Mouse (Mus musculus): Measurements from ENCODE around the gene Scn1b. TPM values are rescaled to one million over a fixed set of nuclear protein-coding genes. Genes with fewer than 3 reads are reported as not detected.
A peak's percentile ranks its signal among the peaks of the same experiment; 100 is the strongest.

The Scn1b gene
- polyA plus RNA-seq, 1 experiment from 2014 or later: 18.7 TPM

DNA sequence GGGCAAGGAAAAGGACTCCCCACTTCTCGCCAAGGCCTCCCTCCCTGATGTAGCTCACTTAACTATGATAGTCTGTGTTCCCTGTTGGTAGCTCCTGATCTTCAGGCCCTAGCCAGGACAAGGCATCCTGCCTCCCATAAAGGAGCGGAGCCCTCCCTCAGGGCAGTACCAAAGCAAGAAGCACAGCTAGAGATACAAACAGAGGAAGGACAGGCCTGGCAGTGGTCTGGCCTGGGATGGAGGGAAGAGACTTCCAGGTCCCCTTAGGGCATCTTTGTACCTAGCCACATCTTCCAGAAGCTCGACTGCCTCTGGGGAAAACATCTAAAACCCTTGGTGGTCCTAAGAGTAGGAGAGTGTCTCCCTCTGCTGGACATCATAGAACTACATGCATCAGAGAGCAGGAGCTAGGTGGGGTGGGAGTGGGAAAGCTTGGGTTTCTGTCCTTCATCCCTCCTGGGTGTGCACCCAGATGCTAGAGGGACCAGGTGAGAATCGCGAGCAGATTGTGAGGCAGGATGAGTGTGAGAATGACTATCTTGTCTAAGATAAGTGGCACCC, 48.8 kb downstream of the Scn1b start:
- 41% methylated on average over 5 of the region's 5 CpGs for WGBS
- H3K4me1 ChIP-seq (replicated peaks): no peaks in the 10 kb centered on the region
- H3K27ac ChIP-seq (replicated peaks): no peak overlapping the region
- no peak overlapping the region for H3K9ac ChIP-seq
- H3K27me3 ChIP-seq: no peaks in the 10 kb centered on the region
- ATAC-seq (ENCODE audit: low FRiP score, low read depth): no peak
- H3K4me2 ChIP-seq: no peak overlapping the region
- no peaks in the 10 kb centered on the region for H3K9me3 ChIP-seq
- H3K36me3 ChIP-seq: no peaks in the 10 kb centered on the region
- H3K4me3 ChIP-seq: no peak overlapping the region

DNA sequence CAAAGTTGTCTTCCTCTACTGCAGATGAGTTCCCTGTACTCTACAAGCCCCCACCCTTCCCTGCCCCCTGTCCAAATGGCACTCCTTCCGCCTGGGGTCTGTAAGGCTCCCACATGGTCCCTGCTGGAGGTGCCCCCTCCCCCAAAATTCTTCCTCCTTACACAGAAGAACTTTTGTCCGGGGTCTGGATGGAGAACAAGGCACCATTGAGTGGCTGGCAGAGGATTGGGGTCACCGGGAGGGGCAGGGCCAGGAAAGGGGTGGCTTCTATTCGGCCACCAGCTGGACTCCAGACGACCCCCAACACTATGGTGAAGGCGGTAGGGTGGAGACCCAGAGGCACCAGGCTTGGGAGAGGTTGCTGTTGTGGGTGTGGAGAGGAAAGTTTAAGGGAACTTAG, 49.3 kb downstream of the Scn1b start:
- Histone ChIP-seq H3K4me1 (replicated peaks) (no peaks in the 10 kb centered on the region), H3K9ac (no peak overlapping the region), H3K27me3 (no peaks in the 10 kb centered on the region), H3K9me3 (no peaks in the 10 kb centered on the region), H3K4me3 (no peak overlapping the region), H3K27ac (replicated peaks) (no peak overlapping the region), H3K4me2 (no peak overlapping the region), H3K36me3 (no peaks in the 10 kb centered on the region)
- ATAC-seq (ENCODE audit: low FRiP score, low read depth): peak; percentile 68; the same call in 1 of the 2 replicates
- 45% methylated on average over 6 of the region's 6 CpGs for WGBS

DNA sequence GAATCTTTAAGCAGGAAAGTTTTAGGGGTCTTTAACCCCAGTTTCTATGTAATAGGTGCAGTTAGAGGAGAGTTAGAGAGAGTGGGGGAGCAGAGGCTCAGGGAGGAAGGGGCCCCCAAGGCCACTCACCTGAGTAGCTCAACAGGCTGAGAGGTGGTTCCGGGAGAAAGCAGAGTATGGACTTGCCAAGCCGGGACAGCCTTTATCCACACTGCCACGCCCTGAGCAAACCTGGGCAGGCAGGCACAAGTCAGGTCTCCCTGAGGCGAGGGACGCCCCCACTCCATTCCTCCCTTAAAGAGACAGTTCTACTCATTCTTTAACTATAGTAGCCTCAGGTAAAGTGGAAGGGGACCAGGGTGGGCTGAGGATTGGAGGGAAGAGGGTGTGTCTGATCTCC, 50.3 kb downstream of the Scn1b start, which contains the start of gene Fxyd3:
Gene Fxyd3 (minus strand): TSS at position 213 of the 400 bp plus-strand sequence.
- H3K9ac ChIP-seq: no peak within 1 kb of the TSS
- no peak for ATAC-seq (ENCODE audit: low FRiP score, low read depth)
- H3K27me3 ChIP-seq: no peaks in the 10 kb centered on the region
- no peaks in the 10 kb centered on the region for H3K36me3 ChIP-seq
- H3K9me3 ChIP-seq: no peaks in the 10 kb centered on the region
- H3K4me1 ChIP-seq (replicated peaks): no peaks in the 10 kb centered on the region
- no peak within 1 kb of the TSS for H3K4me3 ChIP-seq
- no peak within 1 kb of the TSS for H3K27ac ChIP-seq (replicated peaks)
- no peak within 1 kb of the TSS for H3K4me2 ChIP-seq
- WGBS: 77% methylated on average over 5 of the region's 5 CpGs

DNA sequence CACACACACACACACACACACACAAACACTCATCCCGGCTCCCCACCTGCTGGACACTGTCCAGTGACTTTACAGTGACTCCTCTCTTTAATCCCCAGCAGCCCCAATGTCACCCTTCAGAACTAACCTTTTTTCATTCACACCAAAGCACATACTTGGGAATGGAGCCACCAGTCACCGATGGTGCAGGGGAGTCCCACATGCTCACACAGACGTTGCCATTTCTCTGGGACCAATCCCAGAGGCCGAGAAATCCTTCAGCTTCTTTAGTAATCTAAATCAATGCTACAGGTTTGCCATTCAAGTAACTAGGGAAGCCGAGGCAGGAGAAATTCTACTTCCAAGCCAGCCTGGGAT, 52.1 kb downstream of the Scn1b start:
- Histone ChIP-seq H3K9me3 (no peaks in the 10 kb centered on the region), H3K27ac (replicated peaks) (no peak overlapping the region), H3K4me3 (no peak overlapping the region), H3K27me3 (no peaks in the 10 kb centered on the region), H3K9ac (no peak overlapping the region), H3K4me2 (no peak overlapping the region), H3K36me3 (no peaks in the 10 kb centered on the region), H3K4me1 (replicated peaks) (no peaks in the 10 kb centered on the region)
- ATAC-seq (ENCODE audit: low FRiP score, low read depth): no peak
- 76% methylated on average over 5 of the region's 5 CpGs for WGBS

DNA sequence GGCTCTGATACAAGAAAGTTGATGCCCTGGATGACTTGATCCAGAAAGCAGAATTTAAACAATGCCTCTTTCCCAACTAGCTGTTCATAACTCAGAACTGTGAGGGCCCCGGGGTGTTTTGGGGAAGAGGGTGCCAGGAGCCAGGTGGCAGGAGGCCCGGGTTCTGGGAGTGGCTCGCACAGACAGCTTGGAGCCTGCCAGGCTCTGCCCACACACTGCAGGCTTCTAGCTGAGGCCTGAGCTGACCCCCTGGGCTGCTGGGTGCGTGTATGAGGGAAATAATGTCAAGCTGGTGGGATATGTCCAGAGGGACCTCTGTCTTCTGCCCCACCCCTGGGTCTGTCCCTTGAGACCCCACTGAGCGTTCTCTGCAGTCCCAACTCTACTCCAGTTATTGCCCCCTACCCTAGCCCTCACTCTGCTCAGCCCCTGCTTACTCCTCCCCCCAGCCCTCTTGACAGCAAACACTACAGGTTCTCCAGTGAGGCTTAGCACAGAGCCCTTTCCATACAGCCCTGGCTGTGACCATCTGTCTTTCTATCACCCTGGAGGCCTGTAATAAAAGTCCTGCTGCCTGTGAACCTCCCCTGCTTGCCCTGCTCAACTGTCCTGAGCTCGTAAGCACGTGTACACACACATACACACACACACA, 52.6 kb downstream of the Scn1b start:
- H3K27me3 ChIP-seq: no peaks in the 10 kb centered on the region
- ATAC-seq (ENCODE audit: low FRiP score, low read depth): no peak

DNA sequence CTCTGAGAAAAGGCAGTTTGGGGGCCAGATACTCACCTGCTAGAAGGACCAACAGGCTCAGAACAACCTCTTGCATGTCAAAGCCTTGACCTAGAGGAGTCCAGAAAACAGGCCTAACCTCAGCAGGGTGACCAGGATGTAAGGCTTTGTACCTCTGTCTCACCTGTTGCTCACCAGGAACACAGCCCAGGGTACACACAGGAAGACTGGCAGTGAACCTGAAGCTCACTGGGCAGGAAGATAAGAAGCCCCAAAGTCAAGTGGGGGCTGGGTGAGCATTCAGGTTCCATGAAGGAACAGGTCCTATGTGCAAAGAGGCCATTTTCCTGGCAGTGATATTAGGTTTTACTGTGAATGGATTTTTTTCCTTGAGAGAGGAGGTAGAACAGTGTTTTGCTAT, 53.3 kb downstream of the Scn1b start:
- no peaks in the 10 kb centered on the region for H3K36me3 ChIP-seq
- H3K9ac ChIP-seq: no peak overlapping the region
- H3K9me3 ChIP-seq: no peaks in the 10 kb centered on the region
- no peak overlapping the region for H3K4me3 ChIP-seq
- no peak for ATAC-seq (ENCODE audit: low FRiP score, low read depth)
- H3K4me1 ChIP-seq (replicated peaks): no peaks in the 10 kb centered on the region
- no peak overlapping the region for H3K27ac ChIP-seq (replicated peaks)
- H3K4me2 ChIP-seq: no peak overlapping the region
- no peaks in the 10 kb centered on the region for H3K27me3 ChIP-seq

More for the DNA sequence above, 52.6 kb downstream of the Scn1b start:
- Histone ChIP-seq H3K9ac (no peak overlapping the region), H3K36me3 (no peaks in the 10 kb centered on the region), H3K9me3 (no peaks in the 10 kb centered on the region), H3K4me2 (no peak overlapping the region), H3K27ac (replicated peaks) (no peak overlapping the region), H3K4me3 (no peak overlapping the region), H3K4me1 (replicated peaks) (no peaks in the 10 kb centered on the region)
- WGBS: 65% methylated on average over 7 of the region's 7 CpGs

DNA sequence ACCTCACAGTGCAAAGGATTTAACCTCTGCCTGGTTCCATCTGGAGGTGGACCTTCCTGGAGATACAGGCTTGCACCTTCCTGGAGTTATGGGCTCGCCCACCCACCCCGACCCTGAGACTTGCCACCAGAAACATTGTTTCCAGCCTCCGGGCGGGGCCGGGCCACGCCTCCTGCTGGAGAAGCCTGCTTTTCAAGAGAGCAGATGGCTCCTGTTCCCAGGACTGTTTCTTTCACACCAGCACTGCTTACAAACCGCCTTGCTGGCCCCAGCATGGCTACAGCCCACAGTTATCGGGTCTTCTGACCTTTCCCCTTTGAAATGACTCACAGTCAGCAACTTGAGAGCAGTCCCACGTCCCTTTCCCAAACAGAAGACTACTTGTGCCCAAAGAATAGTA, 54.5 kb downstream of the Scn1b start:
- no peak overlapping the region for H3K4me3 ChIP-seq
- no peaks in the 10 kb centered on the region for H3K27me3 ChIP-seq
- no peaks in the 10 kb centered on the region for H3K9me3 ChIP-seq
- H3K4me1 ChIP-seq (replicated peaks): no peaks in the 10 kb centered on the region
- H3K36me3 ChIP-seq: no peaks in the 10 kb centered on the region
- H3K9ac ChIP-seq: no peak overlapping the region
- H3K4me2 ChIP-seq: no peak overlapping the region
- ATAC-seq (ENCODE audit: low FRiP score, low read depth): no peak
- H3K27ac ChIP-seq (replicated peaks): no peak overlapping the region
- WGBS: 35% methylated on average over 9 of the region's 9 CpGs

DNA sequence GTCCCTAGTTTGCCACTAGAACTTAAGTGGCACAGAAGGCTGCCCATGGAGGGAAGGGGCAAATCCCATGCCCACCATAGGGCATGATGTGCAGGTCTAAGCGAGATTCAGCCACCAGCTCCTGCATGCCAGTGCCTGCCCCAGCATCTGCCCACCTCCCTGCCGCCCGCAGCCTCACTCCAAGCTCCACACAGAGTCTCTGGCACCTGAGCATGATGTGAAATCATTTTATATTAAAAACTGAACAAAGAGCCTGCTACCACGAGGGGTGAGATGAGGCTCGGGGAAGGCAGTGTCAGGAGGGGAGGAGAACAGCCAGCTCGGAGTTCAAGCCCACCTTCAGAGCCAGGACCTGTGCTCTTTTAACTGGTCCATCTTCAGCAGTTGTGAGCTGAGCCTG, 56.5 kb downstream of the Scn1b start:
- Histone ChIP-seq H3K36me3 (no peaks in the 10 kb centered on the region), H3K27ac (replicated peaks) (no peak overlapping the region), H3K4me1 (replicated peaks) (no peaks in the 10 kb centered on the region), H3K27me3 (no peaks in the 10 kb centered on the region), H3K4me2 (no peak overlapping the region), H3K9me3 (no peaks in the 10 kb centered on the region), H3K4me3 (no peak overlapping the region), H3K9ac (no peak overlapping the region)
- ATAC-seq (ENCODE audit: low FRiP score, low read depth): no peak
- WGBS: 83% methylated on average over 6 of the region's 6 CpGs

DNA sequence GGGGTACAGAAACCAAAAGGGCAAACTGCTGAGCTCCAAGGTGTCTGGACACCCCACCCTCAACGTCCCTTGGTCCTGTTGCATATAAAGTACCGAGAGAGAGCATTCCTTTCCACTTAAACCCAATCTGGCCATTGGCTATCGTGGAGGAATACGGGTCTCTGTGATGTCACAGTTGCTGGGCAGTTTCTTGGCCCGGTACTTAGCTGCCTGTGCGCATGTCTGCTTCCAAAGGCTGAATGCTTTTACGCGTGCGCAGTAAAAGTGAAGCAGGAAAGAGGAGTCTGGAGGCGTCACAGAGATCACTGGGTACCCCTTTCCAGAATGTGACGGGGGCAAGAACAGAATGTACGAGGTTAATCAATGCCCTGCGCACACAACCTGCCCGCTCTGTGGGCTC, 57.3 kb downstream of the Scn1b start:
- H3K9ac ChIP-seq: no peak overlapping the region
- no peaks in the 10 kb centered on the region for H3K9me3 ChIP-seq
- 89% methylated on average over 14 of the region's 14 CpGs for WGBS
- no peak for ATAC-seq (ENCODE audit: low FRiP score, low read depth)
- H3K4me1 ChIP-seq (replicated peaks): no peaks in the 10 kb centered on the region
- no peak overlapping the region for H3K4me3 ChIP-seq
- H3K27ac ChIP-seq (replicated peaks): no peak overlapping the region
- no peak overlapping the region for H3K4me2 ChIP-seq
- no peaks in the 10 kb centered on the region for H3K36me3 ChIP-seq
- no peaks in the 10 kb centered on the region for H3K27me3 ChIP-seq

DNA sequence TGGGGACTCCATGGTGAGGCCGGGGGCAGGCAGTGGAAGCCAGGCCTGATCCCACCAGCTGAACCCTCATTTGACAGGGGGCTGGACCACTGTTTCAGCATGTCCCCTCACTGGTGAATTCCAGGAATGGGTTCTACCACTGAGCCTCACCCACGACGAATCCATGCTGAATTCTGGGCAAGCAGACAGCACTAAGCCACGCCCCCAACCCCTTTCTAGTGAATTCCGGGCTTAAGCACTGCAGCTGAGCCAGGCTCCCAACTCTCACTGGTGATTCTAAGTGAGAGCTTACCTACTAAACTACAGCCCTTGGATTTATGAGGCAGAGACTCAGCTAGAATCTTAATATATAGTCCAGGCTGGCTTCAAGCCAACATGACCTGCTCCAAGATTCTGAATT, 59.0 kb downstream of the Scn1b start:
- no peaks in the 10 kb centered on the region for H3K27me3 ChIP-seq
- H3K9ac ChIP-seq: no peak overlapping the region
- H3K4me1 ChIP-seq (replicated peaks): no peaks in the 10 kb centered on the region
- no peak overlapping the region for H3K27ac ChIP-seq (replicated peaks)
- no peaks in the 10 kb centered on the region for H3K36me3 ChIP-seq
- no peak overlapping the region for H3K4me2 ChIP-seq
- no peak for ATAC-seq (ENCODE audit: low FRiP score, low read depth)
- H3K9me3 ChIP-seq: no peaks in the 10 kb centered on the region
- 38% methylated on average over 5 of the region's 5 CpGs for whole genome bisulfite sequencing
- no peak overlapping the region for H3K4me3 ChIP-seq

Other genes with a start within 250 kb of the Scn1b start
- 0.35 TPM in 1 of 2 replicates, not detected in the other for gene Cd22, start 246.7 kb downstream of the Scn1b start, polyA plus RNA-seq (2015; fragmentation: Nextera tagmentation; extraction: Ambion mirVana)
- gene Mag, start 212.1 kb downstream of the Scn1b start, polyA plus RNA-seq (2015; fragmentation: Nextera tagmentation; extraction: Ambion mirVana): 4.1 and 5.0 TPM in 2 replicates
- not detected in 2 replicates for gene Hamp2, start 202.3 kb downstream of the Scn1b start, polyA plus RNA-seq (2015; fragmentation: Nextera tagmentation; extraction: Ambion mirVana)
- not detected in 2 replicates for gene Hamp, start 183.0 kb downstream of the Scn1b start, polyA plus RNA-seq (2015; fragmentation: Nextera tagmentation; extraction: Ambion mirVana)
- gene Usf2, start 170.2 kb downstream of the Scn1b start, polyA plus RNA-seq (2015; fragmentation: Nextera tagmentation; extraction: Ambion mirVana): 27.3 and 29.3 TPM in 2 replicates
- 24.3 and 24.4 TPM in 2 replicates for gene Lsr, start 153.5 kb downstream of the Scn1b start, polyA plus RNA-seq (2015; fragmentation: Nextera tagmentation; extraction: Ambion mirVana)
- 0.69 and 1.1 TPM in 2 replicates for gene Fam187b, start 153.2 kb downstream of the Scn1b start, polyA plus RNA-seq (2015; fragmentation: Nextera tagmentation; extraction: Ambion mirVana)
- gene Fxyd5, start 84.5 kb downstream of the Scn1b start, polyA plus RNA-seq (2015; fragmentation: Nextera tagmentation; extraction: Ambion mirVana): 19.2 and 26.8 TPM in 2 replicates
- 265 and 282 TPM in 2 replicates for gene Fxyd7, start 75.5 kb downstream of the Scn1b start, polyA plus RNA-seq (2015; fragmentation: Nextera tagmentation; extraction: Ambion mirVana)
- gene Fxyd1, start 69.8 kb downstream of the Scn1b start, polyA plus RNA-seq (2015; fragmentation: Nextera tagmentation; extraction: Ambion mirVana): 46.2 and 55.7 TPM in 2 replicates
- 0.57 and 1.0 TPM in 2 replicates for gene Lgi4, start 67.7 kb downstream of the Scn1b start, polyA plus RNA-seq (2015; fragmentation: Nextera tagmentation; extraction: Ambion mirVana)
- 0.31 TPM in 1 of 2 replicates, not detected in the other for gene Fxyd3, start 50.3 kb downstream of the Scn1b start, polyA plus RNA-seq (2015; fragmentation: Nextera tagmentation; extraction: Ambion mirVana)
- gene Hpn, start 11.7 kb downstream of the Scn1b start, polyA plus RNA-seq (2015; fragmentation: Nextera tagmentation; extraction: Ambion mirVana): 0.51 and 0.56 TPM in 2 replicates
- gene Gramd1a, start 28.9 kb upstream of the Scn1b start, polyA plus RNA-seq (2015; fragmentation: Nextera tagmentation; extraction: Ambion mirVana): 212 and 233 TPM in 2 replicates
- gene Scgb2b2, start 163.5 kb upstream of the Scn1b start, polyA plus RNA-seq (2015; fragmentation: Nextera tagmentation; extraction: Ambion mirVana): not detected in 2 replicates
- gene Scgb1b2, start 164.8 kb upstream of the Scn1b start, polyA plus RNA-seq (2015; fragmentation: Nextera tagmentation; extraction: Ambion mirVana): not detected in 2 replicates
- gene Scgb2b3, start 235.1 kb upstream of the Scn1b start, polyA plus RNA-seq (2015; fragmentation: Nextera tagmentation; extraction: Ambion mirVana): not detected in 2 replicates
- gene Scgb1b3, start 248.6 kb upstream of the Scn1b start, polyA plus RNA-seq (2015; fragmentation: Nextera tagmentation; extraction: Ambion mirVana): not detected in 2 replicates